Comparison of ENCODE assay signal across 22 mouse cellular contexts in the genomic region with DNA sequence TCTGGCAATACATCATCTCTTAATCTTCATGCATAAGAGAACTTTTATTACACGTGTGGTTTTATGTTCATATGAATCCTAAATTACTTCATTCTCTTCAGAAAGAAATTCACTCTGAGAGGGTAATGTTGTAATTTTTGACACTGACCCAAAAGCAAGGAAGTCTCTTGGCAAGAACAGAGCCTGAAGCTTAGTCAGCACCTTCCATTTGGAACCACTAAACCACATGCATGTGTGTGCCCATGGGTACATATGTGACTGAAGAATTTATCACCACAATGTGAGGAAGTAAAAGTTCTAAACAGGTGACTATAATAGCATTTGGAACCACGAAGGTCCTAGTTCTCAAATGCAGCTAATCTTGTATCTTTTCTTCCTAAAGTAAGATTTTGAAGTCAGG.
"Had no signal": no experiment of that assay in that cellular context is flagged by ENCODE, and none has a peak within 500 bp of the region (broad histone marks: within the 10 kb centered on the region; RNA-seq: fewer than 3 reads in every experiment).

No protein-coding gene starts in this region.

- H3K9ac ChIP-seq: limb, embryonic 12.5 days; limb, embryonic 15.5 days; liver, embryonic 14.5 days; liver, postnatal 0 days; lung, embryonic 14.5 days; midbrain, embryonic 13.5 days; neural tube, embryonic 12.5 days; neural tube, embryonic 15.5 days had no signal

- H3K9me3 ChIP-seq: limb, embryonic 12.5 days; limb, embryonic 15.5 days; megakaryocyte, embryonic 14.5 days; midbrain, embryonic 10.5 days; midbrain, embryonic 13.5 days; neural tube, embryonic 12.5 days; neural tube, embryonic 15.5 days had no signal

- H3K4me1 ChIP-seq: limb, embryonic 12.5 days; limb, embryonic 15.5 days; megakaryocyte, embryonic 14.5 days; neural tube, embryonic 12.5 days; neural tube, embryonic 15.5 days had no signal

- H3K27ac ChIP-seq: limb, embryonic 12.5 days; limb, embryonic 15.5 days; liver, embryonic 14.5 days; midbrain, embryonic 10.5 days; midbrain, embryonic 13.5 days; neural tube, embryonic 12.5 days; neural tube, embryonic 15.5 days; stomach, postnatal 0 days had no signal

- H3K4me2 ChIP-seq: limb, embryonic 12.5 days; limb, embryonic 15.5 days; liver, embryonic 11.5 days; lung, embryonic 14.5 days; midbrain, embryonic 13.5 days; neural tube, embryonic 12.5 days; neural tube, embryonic 15.5 days had no signal

- H3K36me3 ChIP-seq: limb, embryonic 12.5 days; limb, embryonic 15.5 days; midbrain, embryonic 10.5 days; midbrain, embryonic 13.5 days; neural tube, embryonic 12.5 days; neural tube, embryonic 15.5 days had no signal

- H3K4me3 ChIP-seq: limb, embryonic 12.5 days; limb, embryonic 15.5 days; megakaryocyte, embryonic 14.5 days; midbrain, embryonic 10.5 days; midbrain, embryonic 13.5 days; neural tube, embryonic 12.5 days; neural tube, embryonic 15.5 days had no signal

- H3K27me3 ChIP-seq: limb, embryonic 12.5 days; limb, embryonic 15.5 days; megakaryocyte, embryonic 14.5 days; midbrain, embryonic 13.5 days; neural tube, embryonic 12.5 days; neural tube, embryonic 15.5 days had no signal

- DNase-seq: kidney, adult 9 months; kidney, postnatal 14 days; kidney, postnatal 4 days; left cerebral cortex, postnatal 4 days; liver, postnatal 0 days; lung, embryonic 14.5 days; lung, postnatal 36 days; right cerebral cortex, adult 18-20 months; right cerebral cortex, postnatal 14 days; right cerebral cortex, postnatal 4 days; thymus, postnatal 25 days had no signal

- ATAC-seq: liver, postnatal 0 days; lung, postnatal 0 days; midbrain, embryonic 13.5 days had no signal
